Mouse (Mus musculus): Measurements from ENCODE around the gene Prom1.
"Not testable (repeated sequence)": the region's sequence is repeated elsewhere in the genome, so short reads cannot be mapped to it uniquely, and the experiment has no call there.

The Prom1 gene

GRCm38 (mm10) chr5:44101231-44102110 lies at the start of gene Prom1:
TSS of gene Prom1 (minus strand) at chr5:44102032.
- peak; percentile 6 for DNase-seq (ENCODE audit: low spot score)

GRCm38 (mm10) chr5:44147732-44148131 lies 45.9 kb upstream of the Prom1 start:
- DNase-seq (ENCODE audit: low spot score) = no peak

- DNase-seq (ENCODE audit: low spot score) = no peak
These were observed 44.9 kb upstream of the Prom1 start for GRCm38 (mm10) chr5:44146437-44147332.

- DNase-seq (ENCODE audit: low spot score) = no peak
These were observed 41.8 kb upstream of the Prom1 start for GRCm38 (mm10) chr5:44143467-44144235.

GRCm38 (mm10) chr5:44127487-44127886 lies 25.7 kb upstream of the Prom1 start:
- no peak for DNase-seq (ENCODE audit: low spot score)

- DNase-seq (ENCODE audit: low spot score) = not testable (repeated sequence)
These were observed 24.7 kb upstream of the Prom1 start for GRCm38 (mm10) chr5:44126574-44126973.

- no peak for DNase-seq (ENCODE audit: low spot score)
These were observed 19.6 kb upstream of the Prom1 start for GRCm38 (mm10) chr5:44121390-44121789.

GRCm38 (mm10) chr5:44113138-44113537 lies 11.3 kb upstream of the Prom1 start:
- no peak for DNase-seq (ENCODE audit: low spot score)

- no peak for DNase-seq (ENCODE audit: low spot score)
These were observed 7.3 kb upstream of the Prom1 start for GRCm38 (mm10) chr5:44109121-44109520.

- DNase-seq (ENCODE audit: low spot score) = no peak
These were observed 6.3 kb upstream of the Prom1 start for GRCm38 (mm10) chr5:44108125-44108524.

GRCm38 (mm10) chr5:44105192-44105591 lies 3.4 kb upstream of the Prom1 start:
- no peak for DNase-seq (ENCODE audit: low spot score)

- no peak for DNase-seq (ENCODE audit: low spot score)
These were observed 2.9 kb upstream of the Prom1 start for GRCm38 (mm10) chr5:44104686-44105085.

GRCm38 (mm10) chr5:44104120-44104519 lies 2.3 kb upstream of the Prom1 start:
- DNase-seq (ENCODE audit: low spot score) = no peak

GRCm38 (mm10) chr5:44103121-44103520 lies 1.3 kb upstream of the Prom1 start:
- no peak for DNase-seq (ENCODE audit: low spot score)

GRCm38 (mm10) chr5:44100544-44101230 lies 1.1 kb downstream of the Prom1 start:
- DNase-seq (ENCODE audit: low spot score) = peak; percentile 24

GRCm38 (mm10) chr5:44100187-44100543 lies 1.7 kb downstream of the Prom1 start:
- DNase-seq (ENCODE audit: low spot score) = no peak

- DNase-seq (ENCODE audit: low spot score) = no peak
These were observed 4.8 kb downstream of the Prom1 start for GRCm38 (mm10) chr5:44096996-44097395.

GRCm38 (mm10) chr5:44096106-44096505 lies 5.7 kb downstream of the Prom1 start:
- no peak for DNase-seq (ENCODE audit: low spot score)

GRCm38 (mm10) chr5:44095697-44096096 lies 6.1 kb downstream of the Prom1 start:
- no peak for DNase-seq (ENCODE audit: low spot score)

- no peak for DNase-seq (ENCODE audit: low spot score)
These were observed 14.8 kb downstream of the Prom1 start for GRCm38 (mm10) chr5:44087034-44087433.

- no peak for DNase-seq (ENCODE audit: low spot score)
These were observed 16.0 kb downstream of the Prom1 start for GRCm38 (mm10) chr5:44085871-44086270.

- DNase-seq (ENCODE audit: low spot score) = no peak
These were observed 20.7 kb downstream of the Prom1 start for GRCm38 (mm10) chr5:44081108-44081507.
